Mouse (Mus musculus) monocyte, adult 5-6 weeks (primary cell): Measurements from ENCODE around the gene Pusl1. TPM values are rescaled to one million over a fixed set of nuclear protein-coding genes. Genes with fewer than 3 reads are reported as not detected.
A peak's percentile ranks its signal among the peaks of the same experiment; 100 is the strongest.

Experiments used
- ATAC-seq: fragments of 153-309, 156-312 bp; replicated peaks from 2 replicates; pipeline ENCODE4 v1.8.0; 2017; ENCODE audit warnings: mild to moderate bottlenecking; ENCODE audit not compliant: low TSS enrichment, insufficient number of reproducible peaks, severe bottlenecking, poor library complexity, low FRiP score
- total RNA-seq: library from RNA; stranded (forward); fragments of 200-1000, 200-491, 200-594 nt; gene quantifications from 3 replicates; pipeline ENCODE4 v1.2.3, GENCODE M21; 2017

The Pusl1 gene
- total RNA-seq, 1 experiment from 2014 or later: 3.8 TPM

- no peak for ATAC-seq
Measured at GRCm38 (mm10) chr4:155891011-155891471, 540 bp downstream of the Pusl1 start.

GRCm38 (mm10) chr4:155889316-155889715 is 2.3 kb downstream of the Pusl1 start:
- ATAC-seq: no peak

GRCm38 (mm10) chr4:155888181-155888580 is 3.4 kb downstream of the Pusl1 start:
- no peak for ATAC-seq

DNA sequence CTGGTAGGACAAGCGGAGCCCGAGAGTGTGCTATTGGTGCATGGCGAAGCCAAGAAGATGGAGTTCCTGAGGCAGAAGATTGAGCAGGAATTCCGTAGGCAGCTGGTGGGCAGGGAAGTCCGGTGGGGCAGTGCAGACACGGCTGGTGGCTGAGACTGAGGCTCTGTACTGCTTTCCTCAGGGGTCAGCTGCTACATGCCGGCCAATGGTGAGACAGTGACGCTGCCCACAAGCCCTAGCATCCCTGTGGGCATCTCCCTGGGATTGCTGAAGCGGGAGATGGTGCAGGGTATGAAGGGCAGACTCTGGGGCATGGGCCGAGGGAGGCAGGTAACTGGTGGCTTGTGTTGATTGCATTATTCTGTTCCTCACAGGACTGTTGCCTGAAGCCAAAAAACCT is 3.9 kb downstream of the Pusl1 start:
- no peak for ATAC-seq

GRCm38 (mm10) chr4:155886330-155886729 is 5.3 kb downstream of the Pusl1 start:
- no peak for ATAC-seq

DNA sequence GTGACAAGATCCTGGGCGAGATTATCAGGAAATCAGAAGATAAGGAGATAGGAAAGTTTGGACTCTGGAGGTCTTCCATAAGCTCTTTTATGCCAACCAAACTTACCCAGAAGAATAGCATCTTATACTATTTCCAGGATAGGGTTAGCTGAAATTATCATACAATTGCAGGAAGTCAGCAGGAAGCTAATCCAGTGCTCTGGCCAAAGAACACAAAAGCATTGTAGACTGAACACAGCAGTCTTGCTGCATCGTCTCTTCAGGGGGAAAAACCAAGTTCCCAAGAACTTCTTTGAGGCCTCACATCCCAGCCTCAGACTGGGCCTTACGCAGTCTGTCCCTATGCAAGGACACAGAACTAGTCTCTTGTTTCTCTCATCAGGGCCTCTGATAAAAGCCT is 8.0 kb downstream of the Pusl1 start:
- no peak for ATAC-seq

- no peak for ATAC-seq
Measured at GRCm38 (mm10) chr4:155871404-155871803, 20.2 kb downstream of the Pusl1 start.

- ATAC-seq: peak; percentile 97
Measured at GRCm38 (mm10) chr4:155869317-155870033, 22.1 kb downstream of the Pusl1 start, which contains the start of the genes Cptp and Ints11. Gene Cptp (minus strand): TSS chr4:155869440. Gene Ints11 (plus strand): TSS chr4:155869546.

DNA sequence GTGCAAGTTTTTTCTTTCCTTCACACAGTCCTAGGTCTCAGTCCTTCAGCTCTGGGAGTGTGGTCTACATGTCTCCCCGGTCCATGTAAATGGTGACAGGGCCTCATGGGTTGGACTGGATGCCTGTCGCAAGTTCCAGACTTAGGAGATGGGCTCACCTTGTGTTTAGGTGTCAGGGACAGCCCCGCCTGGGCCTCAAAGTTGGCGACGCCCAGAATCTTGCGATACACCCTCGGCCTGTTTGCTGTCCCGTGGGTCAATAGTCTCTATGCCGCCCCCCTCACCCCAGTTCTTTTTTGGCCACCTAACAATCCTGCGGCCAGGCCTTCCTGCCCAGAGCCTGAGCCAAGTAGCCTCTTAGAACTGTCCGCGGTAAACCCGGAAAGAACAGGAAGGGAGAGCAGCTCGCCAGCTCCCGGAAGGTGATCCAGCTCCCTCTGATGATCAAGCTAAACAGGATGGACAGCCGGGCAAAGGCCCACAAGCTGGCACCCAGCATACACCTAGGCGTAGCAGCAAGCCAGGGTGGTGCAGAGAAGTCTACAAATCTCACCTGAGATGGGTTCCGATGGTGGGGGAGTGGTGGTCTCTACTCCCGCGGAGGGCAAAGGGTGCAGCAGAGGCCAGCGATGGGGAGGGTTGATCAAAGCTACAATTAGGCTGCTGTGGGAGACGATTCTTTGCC is 22.8 kb downstream of the Pusl1 start:
- no peak for ATAC-seq

DNA sequence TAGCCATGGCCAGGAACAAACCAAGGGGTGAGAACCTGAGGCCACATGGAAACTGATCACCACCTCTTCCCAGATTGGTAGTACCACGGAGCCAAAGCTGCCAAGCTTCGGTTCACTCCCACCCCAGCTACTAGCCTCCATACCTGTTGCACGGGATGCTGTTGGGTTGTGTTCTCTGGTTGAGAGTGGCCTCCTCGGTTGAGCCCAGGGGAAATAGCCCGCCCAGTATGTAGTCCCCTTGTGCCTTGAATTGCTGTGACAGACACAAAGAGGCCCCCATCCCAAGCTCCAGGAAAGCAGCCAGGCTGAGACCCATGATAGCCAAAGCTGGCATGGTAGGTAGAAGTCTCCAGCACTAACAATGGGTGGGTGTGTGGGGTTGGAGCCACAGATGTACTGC is 28.6 kb downstream of the Pusl1 start, which contains the start of gene Tas1r3:
TSS of gene Tas1r3 (minus strand) at position 362 of the 400 bp plus-strand sequence.
- no peak for ATAC-seq

DNA sequence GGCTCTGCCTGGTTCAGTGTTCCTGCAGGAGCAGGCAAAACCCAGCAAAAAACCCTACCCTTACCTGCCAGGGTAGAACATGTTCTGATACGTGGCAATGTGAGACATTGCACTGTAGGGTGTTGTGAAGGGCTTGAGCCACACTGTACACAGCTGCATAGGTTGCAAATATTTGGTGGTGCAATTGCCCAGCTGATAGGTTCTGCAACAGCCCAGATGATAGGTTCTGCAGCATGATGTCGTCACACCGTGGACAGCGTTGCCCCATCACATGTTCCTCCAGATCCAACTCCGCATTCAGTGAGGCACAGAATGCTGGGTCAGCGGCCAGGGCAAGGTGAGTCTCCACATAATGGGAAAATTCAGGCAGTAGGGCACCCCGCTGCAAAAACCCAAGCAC is 29.8 kb downstream of the Pusl1 start:
- no peak for ATAC-seq

GRCm38 (mm10) chr4:155859318-155859717 is 32.3 kb downstream of the Pusl1 start:
- ATAC-seq: no peak

- no peak for ATAC-seq
Measured at GRCm38 (mm10) chr4:155856881-155857280, 34.7 kb downstream of the Pusl1 start.

DNA sequence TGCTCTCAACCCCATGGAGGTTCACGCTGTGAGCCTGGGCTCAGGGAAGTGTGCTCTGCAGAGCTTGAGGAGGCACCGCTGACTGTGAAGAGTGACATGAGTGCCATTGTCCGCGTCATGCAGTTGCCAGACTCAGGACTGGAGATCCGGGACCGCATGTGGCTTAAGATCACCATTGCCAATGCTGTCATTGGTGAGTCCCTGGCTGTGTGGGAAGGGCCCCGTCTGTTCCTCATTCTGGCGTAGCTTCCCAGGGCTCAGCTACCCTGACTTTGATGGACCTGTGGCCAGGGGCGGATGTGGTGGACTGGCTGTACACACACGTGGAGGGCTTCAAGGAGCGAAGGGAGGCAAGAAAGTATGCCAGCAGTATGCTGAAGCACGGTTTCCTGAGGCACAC is 35.5 kb downstream of the Pusl1 start:
- no peak for ATAC-seq

GRCm38 (mm10) chr4:155854991-155855390 is 36.6 kb downstream of the Pusl1 start:
- ATAC-seq: no peak

GRCm38 (mm10) chr4:155853421-155853820 is 38.2 kb downstream of the Pusl1 start:
- no peak for ATAC-seq

- ATAC-seq: no peak
Measured at GRCm38 (mm10) chr4:155851951-155852411, 39.6 kb downstream of the Pusl1 start.

DNA sequence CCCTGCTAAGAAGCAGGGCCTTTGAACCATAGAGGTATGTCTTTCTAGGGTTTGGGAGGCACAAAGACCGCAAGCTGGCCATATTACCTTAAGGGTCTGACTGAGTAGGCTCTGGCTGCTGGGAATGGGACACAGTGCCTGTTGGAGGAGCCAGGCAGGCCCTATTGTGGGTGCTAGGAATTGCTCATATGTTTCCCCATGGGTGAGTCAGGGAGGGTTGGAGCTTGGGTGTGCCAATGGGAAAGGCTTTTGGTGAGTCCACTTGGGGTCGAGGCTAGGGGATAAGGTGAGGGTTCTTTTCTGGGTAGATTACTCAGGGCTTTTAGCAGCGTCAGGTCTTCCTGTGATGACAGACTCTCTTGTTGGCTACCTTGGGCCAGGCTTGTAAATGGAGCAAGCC is 40.2 kb downstream of the Pusl1 start:
- no peak for ATAC-seq

DNA sequence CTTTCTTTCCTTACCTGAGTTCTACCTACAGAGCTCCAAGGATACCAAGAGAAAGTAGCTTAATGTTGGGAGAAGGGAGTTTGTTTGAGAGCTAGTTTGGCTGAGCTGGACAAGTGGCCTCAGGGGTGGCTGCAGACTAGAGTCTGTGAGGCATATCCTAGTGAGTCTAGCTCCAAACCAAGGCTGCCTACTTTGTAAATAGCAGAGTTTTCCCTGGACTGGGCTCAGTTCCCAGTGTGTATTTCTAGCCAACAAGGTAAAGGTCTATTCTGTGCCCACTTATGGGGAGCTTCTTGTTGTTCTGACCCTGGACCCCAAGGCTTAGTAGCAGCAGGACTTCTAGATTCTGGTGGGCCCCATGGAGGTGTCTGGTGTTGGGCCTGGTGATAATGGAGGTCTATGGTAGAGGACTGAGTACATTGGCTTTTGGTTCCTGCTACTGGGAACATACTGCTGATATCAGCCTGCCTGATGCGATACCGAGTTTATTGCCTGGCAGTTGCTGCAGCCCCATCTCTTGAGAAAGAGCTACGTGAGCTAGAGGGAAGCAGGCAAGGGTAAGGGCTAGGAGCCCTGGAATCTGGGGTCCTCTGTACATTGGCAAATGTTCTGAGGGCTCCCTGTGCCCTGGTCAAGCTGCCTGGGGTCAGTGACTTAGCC is 41.7 kb downstream of the Pusl1 start:
- ATAC-seq: no peak
